Mouse (Mus musculus) adrenal gland, adult (tissue): ENCODE measurements at regions not wholly inside any gene's neighbourhood (a gene's known extent, or its start where the extent isn't known, plus 50 kb on each side); places are given as distances from the start of the nearest gene placed in this dataset.
A peak's percentile ranks its signal among the peaks of the same experiment; 100 is the strongest.

Experiments used
- DNase-seq, 2 experiments: peaks; one replicate each; pipeline ENCODE4 v3.0.0; 2022 to 2023; ENCODE audit warnings: low spot score in 1 of 2; ENCODE audit not compliant: inconsistent age in 2 of 2

GRCm38 (mm10) chr11:85966207-85966606, 80.0 kb downstream of the Tbx4 start:
- peak in 1 of 2 experiments; percentile 25 for DNase-seq

GRCm38 (mm10) chr11:85970287-85970686, 84.1 kb downstream of the Tbx4 start:
- DNase-seq, result no peak

- DNase-seq, result peak; percentile 64 to 88
Measured at GRCm38 (mm10) chr11:85972385-85972784, 86.2 kb downstream of the Tbx4 start.

GRCm38 (mm10) chr11:85973736-85974135, 87.5 kb downstream of the Tbx4 start:
- no peak for DNase-seq

GRCm38 (mm10) chr11:85976693-85977434, 90.6 kb downstream of the Tbx4 start:
- DNase-seq, result no peak

- no peak for DNase-seq
Measured at GRCm38 (mm10) chr11:85980388-85980787, 94.2 kb downstream of the Tbx4 start.

GRCm38 (mm10) chr11:85981561-85981960, 95.3 kb downstream of the Tbx4 start:
- DNase-seq, result no peak

GRCm38 (mm10) chr11:85986338-85986737, 100.1 kb downstream of the Tbx4 start:
- DNase-seq, result no peak

- DNase-seq, result no peak
Measured at GRCm38 (mm10) chr11:85987181-85987580, 101.0 kb downstream of the Tbx4 start.

GRCm38 (mm10) chr11:85989536-85989935, 103.3 kb downstream of the Tbx4 start:
- DNase-seq, result no peak

GRCm38 (mm10) chr11:85989940-85990493, 103.8 kb downstream of the Tbx4 start:
- peak; percentile 11 to 45 for DNase-seq

- DNase-seq, result peak in 1 of 2 experiments; percentile 32
Measured at GRCm38 (mm10) chr11:85995318-85996095, 109.3 kb downstream of the Tbx4 start.

GRCm38 (mm10) chr11:85996686-85997085, 110.5 kb downstream of the Tbx4 start:
- DNase-seq, result peak; percentile 26 to 76

- DNase-seq, result no peak
Measured at GRCm38 (mm10) chr11:86003341-86003740, 117.1 kb downstream of the Tbx4 start.

GRCm38 (mm10) chr11:86005284-86005683, 119.1 kb downstream of the Tbx4 start:
- DNase-seq, result peak in 1 of 2 experiments; percentile 24

GRCm38 (mm10) chr11:86005899-86006445, 119.8 kb downstream of the Tbx4 start:
- DNase-seq, result peak; percentile 57 to 83

GRCm38 (mm10) chr11:86006859-86007258, 120.6 kb downstream of the Tbx4 start:
- DNase-seq, result no peak
